Mouse (Mus musculus) heart, adult 2 months (tissue): ENCODE results near the gene Cct2. TPM values are rescaled to one million over a fixed set of nuclear protein-coding genes. Genes with fewer than 3 reads are reported as not detected.

Source experiments
- DNase-seq, 2 experiments: peaks; one replicate each; pipeline ENCODE4 v3.0.0; 2021
- H3K27ac ChIP-seq: fragments of 200-600 bp; 2 replicates; pipeline ENCODE4 v1.8.1; 2022
- H3K27me3 ChIP-seq: fragments of 200-500 bp; 2 replicates; pipeline ENCODE4 v1.6.1; 2012; ENCODE audit warnings: mild to moderate bottlenecking, low read length, inconsistent platforms, mixed read lengths; ENCODE audit not compliant: control insufficient read depth, insufficient read depth
- H3K36me3 ChIP-seq: fragments of 200-500 bp; 2 replicates; pipeline ENCODE4 v1.6.1; 2012; ENCODE audit warnings: low read length, inconsistent platforms; ENCODE audit not compliant: control insufficient read depth, insufficient read depth
- H3K4me1 ChIP-seq: fragments of 200-500 bp; 2 replicates; pipeline ENCODE4 v1.6.1; 2011; ENCODE audit warnings: low read length; ENCODE audit not compliant: control insufficient read depth, insufficient read depth
- H3K4me3 ChIP-seq: fragments of 200-600 bp; 2 replicates; pipeline ENCODE4 v1.8.1; 2022
- H3K79me2 ChIP-seq: fragments of 200-500 bp; replicated peaks from 2 replicates; pipeline ENCODE4 v1.6.1; 2012; ENCODE audit warnings: mild to moderate bottlenecking, inconsistent platforms, low read length, moderate library complexity, mixed read lengths; ENCODE audit not compliant: control insufficient read depth, insufficient read depth
- H3K9ac ChIP-seq: fragments of 200-500 bp; 2 replicates; pipeline ENCODE4 v1.6.1; 2012; ENCODE audit warnings: low read depth, mild to moderate bottlenecking, control low read depth, inconsistent platforms, low read length, mixed read lengths
- CTCF ChIP-seq: fragments of 200-600 bp; IDR thresholded peaks from 2 replicates; pipeline ENCODE4 v1.8.1; 2022; ENCODE audit warnings: antibody characterized with exemption, mild to moderate bottlenecking, moderate library complexity
- EP300 ChIP-seq: fragments of 200-500 bp; IDR thresholded peaks from 2 replicates; pipeline ENCODE4 v1.6.1; 2011; ENCODE audit warnings: low read depth, low read length, control low read depth; ENCODE audit not compliant: insufficient read depth
- POLR2A ChIP-seq: fragments of 200-500 bp; IDR thresholded peaks from 2 replicates; pipeline ENCODE4 v1.6.1; 2011; ENCODE audit warnings: mild to moderate bottlenecking, low read depth, low read length, control low read depth; ENCODE audit not compliant: insufficient read depth
- WGBS: fragments of 180-500 bp; shearing (Covaris S2); methylation state at CpG from one replicate; pipeline ENCODE4 v1.1.7; 2018; 5-methylcytosine and 5-hydroxymethylcytosine counted together
- intact Hi-C: fragments of 180-260 bp; cut with DNase I; formaldehyde crosslinking; loops from one replicate; pipeline ENCODE4 v1.15.1; 2025
- polyA plus RNA-seq: library from polyadenylated mRNA; depleted of rRNA; stranded (reverse); fragments of >200 nt; gene quantifications from 2 replicates; pipeline ENCODE4 v1.2.3, GENCODE M21; 2012; rRNA removed
- total RNA-seq, 2 experiments: library from RNA; stranded (reverse); gene quantifications; 2 replicates each; pipeline ENCODE4 v1.2.3; 2021

Cct2 gene
- total and polyA plus RNA-seq, 3 experiments: 50.4 to 129 (median 123) TPM

DNA sequence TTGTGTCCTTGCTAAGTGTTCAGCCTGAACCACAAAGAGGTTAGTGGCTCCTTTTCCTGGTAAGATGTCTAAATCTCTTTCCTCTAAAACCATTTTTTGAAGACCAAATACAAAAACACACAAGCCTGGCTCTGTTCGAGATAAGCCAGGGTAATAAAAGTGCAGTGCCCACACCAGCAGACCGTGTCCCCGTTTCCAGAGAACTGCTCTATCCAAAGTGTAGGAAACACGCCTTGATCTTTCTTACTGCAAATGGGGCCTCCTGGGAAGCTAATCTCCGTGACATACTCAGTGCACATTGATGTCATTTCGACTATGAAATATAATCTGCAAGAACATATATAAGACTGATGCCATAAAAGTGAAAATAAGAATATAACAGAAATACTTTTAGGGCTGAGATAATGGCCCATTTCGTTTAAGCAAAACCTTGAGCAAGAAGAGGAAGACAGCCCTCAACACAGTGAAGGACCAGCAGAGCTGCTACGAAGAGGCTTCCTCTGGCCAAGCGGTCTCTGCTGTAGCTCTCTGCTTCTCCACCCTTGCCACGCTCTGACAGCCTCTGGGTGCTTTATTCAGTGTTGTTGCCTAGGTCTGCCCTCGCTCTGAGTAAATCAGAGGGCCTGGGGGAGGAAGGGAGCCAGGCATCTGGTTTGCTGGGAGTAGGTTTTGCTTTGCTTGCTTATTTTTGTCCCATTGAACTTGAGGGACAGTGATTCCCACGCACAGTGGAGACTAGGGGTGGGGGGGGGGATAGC, 57.7 kb downstream of the Cct2 start:
- Histone ChIP-seq H3K4me1 (no peaks in the 10 kb centered on the region), H3K79me2 (no peaks in the 10 kb centered on the region), H3K36me3 (no peaks in the 10 kb centered on the region), H3K27me3 (no peaks in the 10 kb centered on the region), H3K9ac (no peak overlapping the region), H3K4me3 (no peak overlapping the region), H3K27ac (no peak overlapping the region)
- intact Hi-C loops: no loop called here
- no peak for TF ChIP-seq EP300
- TF ChIP-seq POLR2A: no peak
- TF ChIP-seq CTCF: no peak
- DNase-seq: no peak
- WGBS: 67% methylated on average over 12 of the region's 12 CpGs

DNA sequence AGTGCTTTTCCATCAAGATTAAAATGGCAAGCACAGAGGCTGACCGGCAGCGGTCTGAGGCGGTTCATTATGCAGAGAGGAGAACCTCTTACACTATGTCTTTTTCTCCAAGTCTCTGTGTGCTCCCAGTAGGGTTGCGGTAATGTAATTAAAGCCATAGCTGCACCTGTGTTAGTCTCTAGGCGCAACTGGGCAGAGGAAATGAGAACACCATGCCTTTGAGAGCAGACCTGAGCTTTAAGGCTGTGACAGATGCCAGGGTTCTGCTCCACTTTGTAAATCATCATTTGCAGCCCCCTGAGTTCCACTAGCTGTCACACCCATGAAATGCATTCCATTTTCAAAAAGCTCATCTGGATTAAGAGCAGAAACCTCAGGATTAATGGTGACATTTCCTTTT, 58.9 kb downstream of the Cct2 start:
- no peaks in the 10 kb centered on the region for H3K4me1 ChIP-seq
- no peaks in the 10 kb centered on the region for H3K36me3 ChIP-seq
- TF ChIP-seq CTCF: no peak
- TF ChIP-seq EP300: no peak
- TF ChIP-seq POLR2A: no peak
- no peaks in the 10 kb centered on the region for H3K79me2 ChIP-seq
- H3K27me3 ChIP-seq: no peaks in the 10 kb centered on the region
- intact Hi-C loops: no loop called here
- H3K9ac ChIP-seq: no peak overlapping the region
- no peak overlapping the region for H3K4me3 ChIP-seq
- no peak for DNase-seq
- WGBS: 83% methylated on average over 5 of the region's 5 CpGs
- no peak overlapping the region for H3K27ac ChIP-seq

Other genes with a start within 250 kb of the Cct2 start
- gene Myrfl, start 166.9 kb downstream of the Cct2 start, total RNA-seq: 1 to 10 TPM; 1.4 to 1.6 TPM
- 0.31 and 0.76 TPM in 2 replicates for gene Myrfl, start 166.9 kb downstream of the Cct2 start, polyA plus RNA-seq
- 100 to 1,000 TPM in 1 of 2 experiments, 10 to 100 TPM in 1; 80.3 to 100 TPM for gene Rab3ip, start 113.0 kb downstream of the Cct2 start, total RNA-seq
- 168 and 181 TPM in 2 replicates for gene Rab3ip, start 113.0 kb downstream of the Cct2 start, polyA plus RNA-seq
- not detected for gene Gm10271, start 91.2 kb downstream of the Cct2 start, total RNA-seq
- gene Gm10271, start 91.2 kb downstream of the Cct2 start, polyA plus RNA-seq: not detected in 2 replicates
- 1 to 10 TPM; 5.8 to 5.9 TPM for gene Best3, start 77.5 kb downstream of the Cct2 start, total RNA-seq
- gene Best3, start 77.5 kb downstream of the Cct2 start, polyA plus RNA-seq: 3.2 and 6.7 TPM in 2 replicates
- gene Lrrc10, start 18.5 kb downstream of the Cct2 start, total RNA-seq: 100 to 1,000 TPM; 148 to 208 TPM
- 266 and 368 TPM in 2 replicates for gene Lrrc10, start 18.5 kb downstream of the Cct2 start, polyA plus RNA-seq
- gene Frs2, start 84.7 kb upstream of the Cct2 start, total RNA-seq: 10 to 100 TPM; 14.2 to 17.0 TPM
- gene Frs2, start 84.7 kb upstream of the Cct2 start, polyA plus RNA-seq: 13.4 and 26.0 TPM in 2 replicates
- gene Yeats4, start 160.7 kb upstream of the Cct2 start, total RNA-seq: 10 to 100 TPM; 26.9 to 27.9 TPM
- gene Yeats4, start 160.7 kb upstream of the Cct2 start, polyA plus RNA-seq: 13.7 and 20.8 TPM in 2 replicates
- not detected for gene 9530003J23Rik, start 174.9 kb upstream of the Cct2 start, total RNA-seq
- gene 9530003J23Rik, start 174.9 kb upstream of the Cct2 start, polyA plus RNA-seq: not detected in 2 replicates
- 100 to 1,000 TPM; 149 to 190 TPM for gene Lyz2, start 218.5 kb upstream of the Cct2 start, total RNA-seq
- 178 and 198 TPM in 2 replicates for gene Lyz2, start 218.5 kb upstream of the Cct2 start, polyA plus RNA-seq
- 10 to 100 TPM; 13.2 to 18.8 TPM for gene Lyz1, start 229.1 kb upstream of the Cct2 start, total RNA-seq
- 2.0 and 4.8 TPM in 2 replicates for gene Lyz1, start 229.1 kb upstream of the Cct2 start, polyA plus RNA-seq